Mouse (Mus musculus) thymus, postnatal 25 days (tissue): ENCODE data around the gene Gcdh.

Source experiments
- DNase-seq: peaks from one replicate; pipeline ENCODE4 v3.0.0; 2022

Gene Gcdh

GRCm38 (mm10) chr8:84871376-84872308, 22.1 kb downstream of the Gcdh start, which contains the start of gene Syce2:
Gene Syce2, plus strand, starts transcription at chr8:84872111.
- peak; percentile 86 for DNase-seq

DNA sequence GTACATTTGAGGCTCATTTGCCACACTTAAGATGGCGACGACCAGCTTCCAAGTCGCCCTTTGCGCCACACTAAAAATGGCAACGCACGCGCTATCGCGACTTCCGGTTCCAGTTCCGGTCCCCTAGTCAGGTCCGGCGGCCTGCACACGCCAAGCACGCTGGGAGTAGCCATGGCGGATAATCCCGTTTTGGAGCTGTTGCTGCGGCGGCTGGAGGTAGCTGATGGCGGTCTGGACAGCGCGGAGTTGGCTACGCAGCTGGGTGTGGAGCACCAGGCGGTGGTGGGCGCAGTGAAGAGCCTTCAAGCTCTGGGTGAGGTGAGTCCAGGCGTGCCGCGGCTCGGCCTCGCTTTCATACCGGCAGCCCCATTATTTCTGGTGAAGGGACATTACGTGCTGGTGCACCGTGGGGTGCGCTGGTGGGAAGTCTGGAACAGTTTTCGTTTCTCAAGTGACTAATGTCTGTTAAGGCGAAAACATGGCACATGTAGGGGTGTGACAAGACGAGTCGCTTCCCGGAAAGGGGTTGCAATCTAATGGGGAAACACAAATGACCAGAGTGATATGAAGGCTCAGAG, 36.8 kb downstream of the Gcdh start, which contains the start of gene Farsa:
Gene Farsa, plus strand, starts transcription at position 126 of the 578 bp plus-strand sequence.
- peak; percentile 90 for DNase-seq

GRCm38 (mm10) chr8:84856434-84856833, 37.3 kb downstream of the Gcdh start:
- DNase-seq: no peak

DNA sequence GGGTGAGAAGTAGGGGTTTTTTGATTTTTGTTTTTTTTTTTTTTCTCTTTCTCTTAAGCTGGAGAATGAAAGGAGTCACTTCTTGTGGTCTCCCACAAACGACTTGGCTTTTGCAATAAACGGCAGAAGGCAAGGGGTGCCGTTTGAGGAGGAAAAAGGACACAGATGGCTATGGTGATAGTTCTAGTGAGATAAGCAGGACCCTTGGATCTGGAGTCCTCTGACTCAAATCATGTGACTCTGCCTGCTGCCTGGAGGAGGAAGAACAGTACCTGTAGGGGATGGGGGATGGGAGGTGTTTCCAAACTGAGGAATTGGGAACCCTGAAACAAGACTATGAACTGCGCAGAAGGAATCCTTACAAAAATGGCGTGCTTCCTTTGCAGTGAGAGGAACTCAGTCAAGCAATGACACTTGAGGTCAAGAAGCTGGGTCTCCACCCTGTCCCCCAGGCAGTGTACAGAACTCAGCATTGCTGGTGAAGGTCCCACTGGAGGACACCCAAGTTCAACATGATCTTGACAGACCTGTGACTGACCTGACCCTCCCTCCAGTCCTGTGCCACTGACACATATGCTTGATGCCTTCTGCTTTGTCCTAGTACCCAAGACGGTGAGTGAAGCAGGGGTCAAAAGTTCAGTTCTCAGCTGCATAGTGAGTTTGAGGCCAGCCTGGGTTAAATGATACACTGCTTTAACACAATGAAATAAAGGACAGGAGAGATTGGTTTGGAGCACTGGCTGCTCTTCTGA, 45.9 kb downstream of the Gcdh start:
- DNase-seq: peak; percentile 42

DNA sequence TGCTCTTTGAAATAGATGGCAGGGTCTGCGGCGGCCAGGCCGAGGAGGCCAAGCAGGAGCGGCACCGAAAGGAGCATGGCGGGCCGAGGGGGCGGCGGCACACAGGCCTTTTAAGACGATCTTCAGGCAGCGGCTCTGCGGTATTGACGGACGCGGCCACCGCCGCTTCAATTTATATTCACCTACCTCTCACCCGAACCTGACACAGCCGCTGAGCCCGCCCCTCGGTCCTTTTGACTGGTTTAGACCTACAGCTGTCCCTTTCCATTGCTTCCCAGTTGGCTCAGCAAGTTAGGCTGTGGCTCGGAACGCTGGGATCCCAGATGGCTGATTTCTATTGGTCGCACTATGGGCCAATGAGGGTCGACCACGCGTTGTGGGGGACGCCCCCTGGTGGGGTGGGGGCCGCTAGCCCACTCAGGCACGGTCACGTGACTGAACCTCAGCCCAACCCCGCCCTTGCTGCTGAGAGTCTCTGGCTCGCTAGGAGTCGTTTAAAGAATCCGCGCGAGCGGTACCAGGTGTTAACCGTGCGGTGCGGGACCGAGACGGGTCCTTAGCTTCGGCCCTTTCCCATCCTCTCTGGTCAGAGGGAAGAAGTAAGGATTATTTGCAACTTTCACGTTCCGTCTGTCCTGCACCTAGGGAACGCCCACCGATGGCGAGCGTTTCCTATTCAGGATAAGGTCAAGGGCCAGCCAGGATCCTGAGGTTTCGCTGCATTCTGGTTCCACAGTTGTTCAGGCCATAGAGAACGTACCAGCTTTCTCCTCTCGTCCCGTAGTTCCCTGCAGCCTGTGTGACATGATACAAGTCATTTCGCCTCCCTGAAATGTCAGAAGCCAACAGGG, 46.8 kb downstream of the Gcdh start, which contains the start of gene Calr:
Gene Calr, minus strand, starts transcription at position 213 of the 851 bp plus-strand sequence.
- peak; percentile 100 for DNase-seq

- no peak for DNase-seq
These were observed 47.5 kb downstream of the Gcdh start for GRCm38 (mm10) chr8:84846094-84846721.

- DNase-seq: peak; percentile 19
These were observed 48.2 kb downstream of the Gcdh start for GRCm38 (mm10) chr8:84845355-84846093.

DNA sequence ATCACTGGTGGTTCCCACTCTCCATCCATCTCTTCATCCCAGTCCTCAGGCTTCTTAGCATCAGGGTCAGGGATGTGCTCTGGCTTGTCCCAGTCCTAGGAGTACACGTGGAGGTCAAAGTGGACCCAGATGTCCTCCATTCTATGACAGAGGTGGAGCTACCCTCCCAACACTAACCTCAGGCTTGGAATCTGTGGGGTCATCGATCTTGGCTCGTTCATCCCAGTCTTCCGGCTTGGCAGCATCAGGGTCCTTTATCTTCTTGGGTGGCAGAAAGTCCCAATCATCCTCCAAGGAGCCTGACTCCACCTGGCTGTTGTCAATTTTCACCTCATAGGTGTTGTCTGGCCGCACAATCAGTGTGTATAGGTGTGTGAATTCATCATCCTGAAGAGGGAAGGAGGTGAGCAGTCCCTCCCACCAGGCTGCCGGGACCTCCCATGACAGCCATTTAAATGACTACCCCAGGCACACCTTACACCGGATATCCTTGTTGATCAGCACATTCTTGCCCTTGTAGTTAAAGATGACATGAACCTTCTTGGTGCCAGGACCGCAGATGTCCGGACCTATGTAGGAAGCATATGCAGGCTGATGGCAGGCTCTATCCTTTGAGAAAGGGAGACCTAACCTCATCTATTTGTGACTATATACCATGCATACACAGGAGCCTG, 49.2 kb downstream of the Gcdh start:
- DNase-seq: no peak

- DNase-seq: no peak
These were observed 52.2 kb downstream of the Gcdh start for GRCm38 (mm10) chr8:84841514-84841913.

- peak; percentile 89 for DNase-seq
These were observed 53.3 kb downstream of the Gcdh start, which contains the start of gene Rad23a for GRCm38 (mm10) chr8:84840248-84840999. Gene Rad23a, minus strand, starts transcription at chr8:84840665.

DNA sequence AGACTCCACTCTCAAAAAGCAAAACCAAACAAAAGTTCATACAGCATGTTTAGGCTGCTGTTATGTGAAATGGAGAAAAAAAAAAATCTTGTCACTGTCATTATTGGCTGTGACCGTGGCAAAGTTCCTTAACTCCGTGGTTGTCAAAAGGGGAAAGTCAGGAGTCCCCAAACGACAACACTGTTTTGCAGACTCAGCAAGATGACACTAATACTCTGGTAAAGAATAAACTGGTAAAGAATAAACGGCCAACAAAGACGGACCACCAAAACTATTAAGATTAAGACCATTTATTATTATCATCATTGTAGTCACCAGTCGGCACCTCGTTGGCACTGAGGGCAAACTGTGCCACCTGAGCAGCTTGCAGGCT, 53.9 kb downstream of the Gcdh start:
- DNase-seq: no peak

DNA sequence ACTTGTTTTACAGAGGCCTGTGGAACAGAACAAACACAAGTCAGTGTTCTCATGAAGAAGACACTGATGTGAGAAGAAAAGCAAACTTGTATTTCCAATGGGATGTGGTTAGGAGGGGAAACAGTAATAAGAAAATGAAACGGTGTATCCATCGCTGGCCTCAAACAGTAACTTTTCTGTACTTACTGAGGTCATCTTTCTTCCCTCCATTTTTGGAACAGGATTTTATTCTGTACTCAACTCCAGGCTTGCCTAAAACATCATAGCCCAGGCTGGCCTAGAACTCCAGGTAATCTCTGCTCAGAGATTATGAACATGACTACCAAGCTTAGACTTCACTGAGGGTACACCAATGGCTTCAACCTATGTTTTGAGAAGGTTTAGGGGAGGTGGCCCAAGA, 54.3 kb downstream of the Gcdh start:
- no peak for DNase-seq

DNA sequence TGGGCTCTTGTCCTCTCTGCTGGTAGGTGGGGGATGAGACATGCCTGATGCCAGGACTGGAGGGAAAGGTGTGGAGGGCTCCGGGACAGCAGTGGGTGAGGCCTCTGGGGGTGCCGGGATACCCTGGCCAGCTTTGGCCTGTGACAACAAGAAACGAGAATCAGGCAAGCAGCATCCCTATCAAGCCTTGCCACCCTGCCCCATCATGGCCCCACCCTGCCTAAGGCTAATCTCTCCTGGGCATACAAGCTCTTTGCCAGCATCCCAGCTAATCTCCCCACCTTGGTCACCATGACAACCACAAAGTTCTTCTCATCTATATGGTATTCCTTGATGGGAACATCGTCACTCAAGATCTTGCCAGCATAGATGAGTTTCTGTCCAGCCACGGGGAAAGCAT, 55.2 kb downstream of the Gcdh start:
- no peak for DNase-seq

- DNase-seq: no peak
These were observed 55.7 kb downstream of the Gcdh start for GRCm38 (mm10) chr8:84837912-84838470.

DNA sequence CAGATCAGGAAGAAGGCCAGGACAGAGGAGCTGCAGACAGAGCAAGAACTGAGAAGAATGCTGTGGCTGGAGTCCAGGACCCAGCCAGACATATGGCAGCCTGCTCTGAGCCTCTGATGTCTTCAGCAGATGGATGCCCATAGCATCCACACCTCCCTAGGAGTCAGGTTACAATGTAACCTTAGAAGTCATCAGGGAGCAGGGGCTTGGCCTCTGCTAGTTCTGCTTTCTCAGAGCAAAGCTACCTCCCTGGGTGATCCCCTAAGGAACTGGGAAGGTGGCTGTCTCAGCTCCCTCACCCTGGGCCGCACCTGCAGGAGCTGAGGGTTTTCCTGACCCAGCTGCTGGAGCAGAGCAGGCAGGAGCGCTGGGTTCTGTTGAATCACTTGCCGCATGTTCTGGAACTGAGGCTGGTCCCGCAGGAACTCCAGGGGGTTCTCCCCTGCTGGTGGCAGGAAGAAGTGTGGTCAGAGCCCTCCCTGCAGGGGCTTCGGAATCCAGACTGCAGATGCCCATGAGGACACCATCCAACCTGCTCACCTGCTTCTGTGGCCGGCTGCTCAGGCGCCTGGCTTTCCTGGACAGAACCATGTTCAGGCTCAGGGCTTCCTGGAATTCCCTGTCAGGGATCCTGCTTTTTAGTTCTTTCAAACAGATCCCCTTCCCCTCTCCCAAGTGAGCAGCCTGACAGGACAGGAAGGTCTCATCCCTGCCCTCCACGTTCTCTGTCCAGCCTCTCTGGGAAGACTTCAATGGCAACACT, 56.4 kb downstream of the Gcdh start:
- no peak for DNase-seq
